Mouse (Mus musculus): ENCODE results near the gene 2310011J03Rik.

DNA sequence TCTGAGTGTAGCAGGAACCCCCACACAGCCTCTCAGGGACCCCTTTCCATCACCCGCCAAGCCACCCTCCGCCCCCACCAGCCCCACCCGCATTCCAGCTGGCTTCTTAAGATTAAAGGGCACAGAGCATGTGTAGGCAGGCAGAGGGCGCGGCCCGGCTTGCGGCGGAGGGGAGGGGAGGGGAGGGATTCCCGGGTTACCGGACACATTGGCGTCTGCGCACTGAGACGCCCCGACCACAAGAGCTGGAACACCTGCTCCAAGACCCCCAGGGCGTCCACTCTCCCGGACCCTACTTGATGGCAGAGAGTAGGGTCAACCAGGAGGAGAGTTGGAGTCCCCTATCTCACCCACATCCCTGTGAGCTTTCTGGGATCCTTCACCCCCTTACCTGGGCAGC is 24.8 kb upstream of the 2310011J03Rik start:
- TF ChIP-seq CTCF (IDR thresholded peaks at IDR 0.05; ENCODE audit: low read depth, low read length) (no peak), EP300 (IDR thresholded peaks at IDR 0.05; ENCODE audit: insufficient read depth, low read depth, low read length) (no peak)

All from ES-Bruce4 (cell line).